Mouse (Mus musculus) megakaryocyte, adult 5-6 weeks (primary cell): ENCODE data around the gene Ttll9. TPM values are rescaled to one million over a fixed set of nuclear protein-coding genes. Genes with fewer than 3 reads are reported as not detected.

Experiments
- ATAC-seq: 2 replicates; pipeline ENCODE4 v1.8.0; 2016; ENCODE audit warnings: mild to moderate bottlenecking, inconsistent platforms; ENCODE audit not compliant: poor library complexity, severe bottlenecking
- total RNA-seq, 2 experiments: library from RNA; stranded (forward) in 1 of 2; stranded (reverse) in 1 of 2; fragments of 153-499, 151-499 nt in 1 of 2; fragments of 221-1000, 200-1000 nt in 1 of 2; gene quantifications; 2 replicates each; pipeline versions ENCODE4 v1.2.3 to v1.2.4; 2015 to 2017

Gene Ttll9
- total RNA-seq, 2 experiments from 2014 or later: 0.38 TPM; not detected in 1

- ATAC-seq: peak; percentile 67
Observed at GRCm38 (mm10) chr2:153047828-153048465, 85.7 kb downstream of the Ttll9 start.

GRCm38 (mm10) chr2:153049288-153049996, 87.2 kb downstream of the Ttll9 start:
- no peak for ATAC-seq

GRCm38 (mm10) chr2:153049997-153050358, 87.7 kb downstream of the Ttll9 start:
- no peak for ATAC-seq

- no peak for ATAC-seq
Observed at GRCm38 (mm10) chr2:153051095-153051494, 88.8 kb downstream of the Ttll9 start.

- ATAC-seq: peak; percentile 69
Observed at GRCm38 (mm10) chr2:153051537-153051936, 89.3 kb downstream of the Ttll9 start.

- ATAC-seq: peak; percentile 25
Observed at GRCm38 (mm10) chr2:153052700-153053351, 90.5 kb downstream of the Ttll9 start.

- no peak for ATAC-seq
Observed at GRCm38 (mm10) chr2:153053896-153054295, 91.6 kb downstream of the Ttll9 start.

- ATAC-seq: no peak
Observed at GRCm38 (mm10) chr2:153055270-153055920, 93.1 kb downstream of the Ttll9 start.

Other genes starting within 250 kb of the Ttll9 start
- 28.4 and 48.3 TPM in 2 replicates for gene Id1, start 226.2 kb upstream of the Ttll9 start, total RNA-seq (2015)
- gene Id1, start 226.2 kb upstream of the Ttll9 start, total RNA-seq (2017): 35.0 and 40.1 TPM in 2 replicates
- gene Cox4i2, start 208.3 kb upstream of the Ttll9 start, total RNA-seq (2015): 0.20 and 0.55 TPM in 2 replicates
- 0.41 TPM in 1 of 2 replicates, not detected in the other for gene Cox4i2, start 208.3 kb upstream of the Ttll9 start, total RNA-seq (2017)
- 7.1 and 9.3 TPM in 2 replicates for gene Bcl2l1, start 130.8 kb upstream of the Ttll9 start, total RNA-seq (2015)
- 9.3 and 12.8 TPM in 2 replicates for gene Bcl2l1, start 130.8 kb upstream of the Ttll9 start, total RNA-seq (2017)
- 102 TPM in 2 replicates for gene Tpx2, start 114.5 kb upstream of the Ttll9 start, total RNA-seq (2015)
- gene Tpx2, start 114.5 kb upstream of the Ttll9 start, total RNA-seq (2017): 122 and 126 TPM in 2 replicates
- not detected in 2 replicates for gene Mylk2, start 51.1 kb upstream of the Ttll9 start, total RNA-seq (2015)
- not detected in 2 replicates for gene Mylk2, start 51.1 kb upstream of the Ttll9 start, total RNA-seq (2017)
- gene Foxs1, start 29.3 kb upstream of the Ttll9 start, total RNA-seq (2015): not detected in 2 replicates
- not detected in 2 replicates for gene Foxs1, start 29.3 kb upstream of the Ttll9 start, total RNA-seq (2017)
- gene Dusp15, start 10.8 kb upstream of the Ttll9 start, total RNA-seq (2015): not detected in 2 replicates
- gene Dusp15, start 10.8 kb upstream of the Ttll9 start, total RNA-seq (2017): not detected in 2 replicates
- gene Pdrg1, start 52.9 kb downstream of the Ttll9 start, total RNA-seq (2015): 34.0 and 38.6 TPM in 2 replicates
- gene Pdrg1, start 52.9 kb downstream of the Ttll9 start, total RNA-seq (2017): 80.2 and 129 TPM in 2 replicates
- gene Xkr7, start 69.4 kb downstream of the Ttll9 start, total RNA-seq (2015): not detected in 2 replicates
- gene Xkr7, start 69.4 kb downstream of the Ttll9 start, total RNA-seq (2017): not detected in 2 replicates
- 0.59 TPM in 1 of 2 replicates, not detected in the other for gene Ccm2l, start 103.5 kb downstream of the Ttll9 start, total RNA-seq (2015)
- gene Ccm2l, start 103.5 kb downstream of the Ttll9 start, total RNA-seq (2017): 0.22 TPM in 1 of 2 replicates, not detected in the other
- 207 and 212 TPM in 2 replicates for gene Hck, start 146.0 kb downstream of the Ttll9 start, total RNA-seq (2015)
- gene Hck, start 146.0 kb downstream of the Ttll9 start, total RNA-seq (2017): 279 and 282 TPM in 2 replicates
- gene Tm9sf4, start 198.8 kb downstream of the Ttll9 start, total RNA-seq (2015): 50.1 and 56.9 TPM in 2 replicates
- 78.7 and 85.5 TPM in 2 replicates for gene Tm9sf4, start 198.8 kb downstream of the Ttll9 start, total RNA-seq (2017)